Mouse (Mus musculus): ENCODE measurements around the gene Inpp4b. TPM values are rescaled to one million over a fixed set of nuclear protein-coding genes. Genes with fewer than 3 reads are reported as not detected.
"Not testable (repeated sequence)": the region's sequence is repeated elsewhere in the genome, so short reads cannot be mapped to it uniquely, and the experiment has no call there.

Gene Inpp4b
- polyA plus RNA-seq, 1 experiment from 2014 or later, result 5.0 TPM

- H3K9me3 ChIP-seq, result no peaks in the 10 kb centered on the region
- H3K36me3 ChIP-seq, result no peaks in the 10 kb centered on the region
- H3K9ac ChIP-seq (replicated peaks), result no peak overlapping the region
- no peaks in the 10 kb centered on the region for H3K27me3 ChIP-seq
- H3K4me2 ChIP-seq (replicated peaks), result no peak overlapping the region
- H3K4me1 ChIP-seq (replicated peaks), result no peaks in the 10 kb centered on the region
- H3K4me3 ChIP-seq (replicated peaks), result no peak overlapping the region
- no peak for ATAC-seq
- H3K27ac ChIP-seq, result no peak overlapping the region
Measured at GRCm38 (mm10) chr8:81800792-81801191, 458.4 kb downstream of the Inpp4b start.

GRCm38 (mm10) chr8:81806797-81807196 lies 464.4 kb downstream of the Inpp4b start:
- Histone ChIP-seq H3K4me2 (replicated peaks) (no peak overlapping the region), H3K36me3 (no peaks in the 10 kb centered on the region), H3K4me3 (replicated peaks) (no peak overlapping the region), H3K9ac (replicated peaks) (no peak overlapping the region), H3K27me3 (0 out of 2 replicates have a peak, but pooled peaks cover 5% of the 10 kb centered on the region), H3K9me3 (no peaks in the 10 kb centered on the region), H3K4me1 (replicated peaks) (no peaks in the 10 kb centered on the region), H3K27ac (no peak overlapping the region)
- peak; percentile 91 for ATAC-seq

GRCm38 (mm10) chr8:81807578-81807977 lies 465.2 kb downstream of the Inpp4b start:
- Histone ChIP-seq H3K9ac (replicated peaks) (no peak overlapping the region), H3K4me1 (replicated peaks) (0 out of 2 replicates have a peak, but pooled peaks cover 6% of the 10 kb centered on the region), H3K4me2 (replicated peaks) (no peak overlapping the region), H3K36me3 (no peaks in the 10 kb centered on the region), H3K27me3 (0 out of 2 replicates have a peak, but pooled peaks cover 5% of the 10 kb centered on the region), H3K4me3 (replicated peaks) (no peak overlapping the region), H3K9me3 (no peaks in the 10 kb centered on the region), H3K27ac (no peak overlapping the region)
- ATAC-seq, result no peak
- WGBS, result 66% methylated on average over 6 of the region's 6 CpGs

GRCm38 (mm10) chr8:81808406-81808805 lies 466.1 kb downstream of the Inpp4b start:
- H3K27me3 ChIP-seq, result 0 out of 2 replicates have a peak, but pooled peaks cover 5% of the 10 kb centered on the region
- no peak overlapping the region for H3K4me3 ChIP-seq (replicated peaks)
- WGBS, result 78% methylated on average over 1 of the region's 1 CpGs
- H3K9me3 ChIP-seq, result no peaks in the 10 kb centered on the region
- H3K4me2 ChIP-seq (replicated peaks), result no peak overlapping the region
- H3K27ac ChIP-seq, result no peak overlapping the region
- H3K9ac ChIP-seq (replicated peaks), result no peak overlapping the region
- ATAC-seq, result no peak
- H3K4me1 ChIP-seq (replicated peaks), result 0 out of 2 replicates have a peak, but pooled peaks cover 6% of the 10 kb centered on the region
- no peaks in the 10 kb centered on the region for H3K36me3 ChIP-seq

DNA sequence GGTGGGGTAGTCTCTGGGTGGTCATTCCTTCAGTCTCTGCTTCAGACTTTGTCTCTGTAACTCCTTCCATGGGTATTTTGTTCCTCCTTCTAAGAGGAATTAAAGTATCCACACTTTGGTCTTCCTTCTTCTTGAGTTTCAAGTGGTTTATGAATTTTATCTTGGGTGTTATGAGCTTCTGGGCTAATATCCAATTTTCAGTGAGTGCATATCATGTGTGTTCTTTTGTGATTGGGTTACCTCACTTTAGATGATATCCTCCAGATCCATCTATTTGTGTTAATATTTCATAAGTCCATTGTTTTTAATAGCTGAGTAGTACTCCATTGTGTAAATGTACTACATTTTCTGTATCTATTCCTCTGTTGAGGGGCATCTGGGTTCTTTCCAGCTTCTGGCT lies 467.1 kb downstream of the Inpp4b start:
- not testable (repeated sequence) for H3K36me3 ChIP-seq; H3K27ac ChIP-seq; ATAC-seq; H3K4me1 ChIP-seq (replicated peaks); H3K4me2 ChIP-seq (replicated peaks); H3K9me3 ChIP-seq; H3K4me3 ChIP-seq (replicated peaks); H3K27me3 ChIP-seq; H3K9ac ChIP-seq (replicated peaks)

DNA sequence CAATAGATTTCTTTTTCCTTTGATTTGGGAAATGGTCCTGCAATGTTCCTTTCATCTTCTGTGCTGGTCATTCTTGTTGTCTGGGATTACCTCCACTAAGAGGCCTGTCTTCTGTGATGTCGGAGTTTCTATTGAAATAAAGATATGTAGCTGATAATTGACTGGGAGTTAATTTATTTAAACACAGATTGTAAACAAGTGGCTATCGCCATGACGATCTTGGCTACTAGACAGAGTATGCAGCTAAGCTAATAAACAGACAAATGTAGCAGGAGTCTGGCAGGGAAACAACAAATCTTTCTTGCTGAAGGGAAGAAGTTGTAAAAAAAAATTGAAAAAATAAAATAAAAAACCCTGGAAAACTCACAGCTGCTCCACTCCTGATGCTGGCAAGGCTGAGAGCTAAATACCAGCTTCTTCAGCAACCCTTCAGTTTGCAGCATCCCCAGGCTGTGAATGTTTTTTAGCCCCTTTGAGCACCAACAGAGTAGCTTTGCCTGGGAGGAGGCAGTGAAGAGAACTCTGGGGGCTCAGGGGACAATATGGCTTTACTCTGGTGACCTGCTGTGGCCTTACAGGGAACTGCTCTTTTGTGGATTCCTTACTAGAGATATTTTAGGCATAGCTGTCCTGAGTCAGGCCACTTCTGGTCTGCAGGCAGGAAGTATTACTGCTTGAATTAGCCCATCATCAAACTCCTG lies 469.8 kb downstream of the Inpp4b start:
- Histone ChIP-seq H3K4me1 (replicated peaks) (0 out of 2 replicates have a peak, but pooled peaks cover 6% of the 10 kb centered on the region), H3K9me3 (no peaks in the 10 kb centered on the region), H3K27me3 (0 out of 2 replicates have a peak, but pooled peaks cover 5% of the 10 kb centered on the region), H3K4me2 (replicated peaks) (no peak overlapping the region), H3K9ac (replicated peaks) (no peak overlapping the region), H3K4me3 (replicated peaks) (no peak overlapping the region), H3K27ac (no peak overlapping the region), H3K36me3 (no peaks in the 10 kb centered on the region)
- peak; percentile 72 for ATAC-seq
- 6% methylated on average over 3 of the region's 3 CpGs for WGBS

GRCm38 (mm10) chr8:81814742-81815141 lies 472.4 kb downstream of the Inpp4b start:
- Histone ChIP-seq H3K4me1 (replicated peaks) (0 out of 2 replicates have a peak, but pooled peaks cover 6% of the 10 kb centered on the region), H3K27me3 (0 out of 2 replicates have a peak, but pooled peaks cover 5% of the 10 kb centered on the region), H3K4me2 (replicated peaks) (no peak overlapping the region), H3K4me3 (replicated peaks) (no peak overlapping the region), H3K9me3 (no peaks in the 10 kb centered on the region), H3K9ac (replicated peaks) (no peak overlapping the region), H3K36me3 (no peaks in the 10 kb centered on the region), H3K27ac (no peak overlapping the region)
- ATAC-seq, result 0 out of 2 replicates have a peak, but pooled peaks have one; percentile 20
- 12% methylated on average over 3 of the region's 3 CpGs for WGBS

DNA sequence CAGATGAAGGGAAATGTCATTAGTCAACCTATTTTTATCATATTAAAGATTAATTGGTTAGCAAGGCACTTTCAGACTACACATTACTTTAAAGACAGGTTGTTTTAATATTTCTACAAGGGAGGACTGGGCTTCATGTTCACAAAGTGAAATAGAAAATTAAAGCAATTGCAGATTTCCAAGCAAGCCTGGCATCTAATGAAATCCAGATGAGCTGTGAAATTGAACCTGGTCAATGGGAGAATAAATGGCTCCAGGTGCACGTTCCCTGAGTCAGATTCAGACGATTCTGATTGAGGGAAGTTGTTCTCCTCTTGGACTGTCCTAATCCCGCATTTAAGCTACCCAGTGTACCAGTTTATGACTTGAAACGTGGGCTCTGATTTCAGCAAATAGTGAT lies 473.2 kb downstream of the Inpp4b start:
- Histone ChIP-seq H3K27me3 (0 out of 2 replicates have a peak, but pooled peaks cover 5% of the 10 kb centered on the region), H3K4me2 (replicated peaks) (no peak overlapping the region), H3K9ac (replicated peaks) (no peak overlapping the region), H3K4me3 (replicated peaks) (no peak overlapping the region), H3K4me1 (replicated peaks) (0 out of 2 replicates have a peak, but pooled peaks cover 6% of the 10 kb centered on the region), H3K9me3 (no peaks in the 10 kb centered on the region), H3K27ac (no peak overlapping the region), H3K36me3 (no peaks in the 10 kb centered on the region)
- 50% methylated on average over 4 of the region's 4 CpGs for WGBS
- no peak for ATAC-seq

DNA sequence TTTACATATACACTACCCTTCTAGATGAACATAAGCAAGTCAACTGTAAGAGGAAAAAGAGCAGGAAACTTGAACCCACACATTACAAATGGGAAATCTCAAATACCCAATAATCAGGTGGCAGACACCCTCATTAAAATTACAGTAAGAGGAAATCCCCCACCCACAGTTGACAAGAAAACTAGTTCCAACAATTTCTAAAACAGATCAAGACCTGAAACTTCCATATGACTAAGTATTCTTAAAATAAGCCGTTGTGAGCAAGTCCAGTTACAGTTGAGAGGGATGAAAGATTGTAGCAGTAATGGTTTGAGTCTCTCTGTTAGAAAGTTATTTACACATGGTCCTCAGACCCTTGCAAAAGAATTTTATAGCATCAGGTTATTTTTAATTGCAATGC lies 480.8 kb downstream of the Inpp4b start:
- no peak for ATAC-seq
- Histone ChIP-seq H3K4me1 (replicated peaks) (no peaks in the 10 kb centered on the region), H3K36me3 (no peaks in the 10 kb centered on the region), H3K9me3 (no peaks in the 10 kb centered on the region), H3K27ac (no peak overlapping the region), H3K4me3 (replicated peaks) (no peak overlapping the region), H3K9ac (replicated peaks) (no peak overlapping the region), H3K4me2 (replicated peaks) (no peak overlapping the region), H3K27me3 (no peaks in the 10 kb centered on the region)
- 91% methylated on average over 1 of the region's 1 CpGs for WGBS

GRCm38 (mm10) chr8:81824975-81825374 lies 482.6 kb downstream of the Inpp4b start:
- H3K36me3 ChIP-seq, result no peaks in the 10 kb centered on the region
- H3K4me2 ChIP-seq (replicated peaks), result no peak overlapping the region
- ATAC-seq, result no peak
- WGBS, result 47% methylated on average over 2 of the region's 2 CpGs
- H3K27ac ChIP-seq, result no peak overlapping the region
- no peak overlapping the region for H3K9ac ChIP-seq (replicated peaks)
- H3K27me3 ChIP-seq, result no peaks in the 10 kb centered on the region
- no peaks in the 10 kb centered on the region for H3K9me3 ChIP-seq
- H3K4me3 ChIP-seq (replicated peaks), result no peak overlapping the region
- no peaks in the 10 kb centered on the region for H3K4me1 ChIP-seq (replicated peaks)

DNA sequence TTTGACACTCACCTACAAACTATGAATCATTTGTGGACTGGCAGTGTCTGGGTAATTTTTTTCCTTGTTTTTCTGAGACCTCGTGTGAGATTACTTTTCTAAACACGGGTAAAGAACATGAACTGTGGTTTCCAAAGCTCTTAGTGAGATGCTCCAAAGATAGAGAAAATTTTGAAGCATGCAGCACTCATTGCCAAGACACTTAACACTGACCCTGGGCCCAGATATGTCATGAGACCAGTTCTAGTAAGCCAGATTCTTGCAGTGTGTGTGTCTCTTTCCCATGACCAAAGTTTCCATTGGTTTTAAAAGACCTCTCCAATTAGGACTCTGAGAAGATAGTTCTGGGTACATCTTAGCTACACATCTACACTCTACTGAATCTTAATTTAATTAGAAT lies 484.1 kb downstream of the Inpp4b start:
- Histone ChIP-seq H3K27me3 (no peaks in the 10 kb centered on the region), H3K9ac (replicated peaks) (no peak overlapping the region), H3K4me3 (replicated peaks) (no peak overlapping the region), H3K4me2 (replicated peaks) (no peak overlapping the region), H3K9me3 (no peaks in the 10 kb centered on the region), H3K36me3 (no peaks in the 10 kb centered on the region), H3K27ac (no peak overlapping the region), H3K4me1 (replicated peaks) (no peaks in the 10 kb centered on the region)
- no peak for ATAC-seq
- 83% methylated on average over 2 of the region's 2 CpGs for WGBS

DNA sequence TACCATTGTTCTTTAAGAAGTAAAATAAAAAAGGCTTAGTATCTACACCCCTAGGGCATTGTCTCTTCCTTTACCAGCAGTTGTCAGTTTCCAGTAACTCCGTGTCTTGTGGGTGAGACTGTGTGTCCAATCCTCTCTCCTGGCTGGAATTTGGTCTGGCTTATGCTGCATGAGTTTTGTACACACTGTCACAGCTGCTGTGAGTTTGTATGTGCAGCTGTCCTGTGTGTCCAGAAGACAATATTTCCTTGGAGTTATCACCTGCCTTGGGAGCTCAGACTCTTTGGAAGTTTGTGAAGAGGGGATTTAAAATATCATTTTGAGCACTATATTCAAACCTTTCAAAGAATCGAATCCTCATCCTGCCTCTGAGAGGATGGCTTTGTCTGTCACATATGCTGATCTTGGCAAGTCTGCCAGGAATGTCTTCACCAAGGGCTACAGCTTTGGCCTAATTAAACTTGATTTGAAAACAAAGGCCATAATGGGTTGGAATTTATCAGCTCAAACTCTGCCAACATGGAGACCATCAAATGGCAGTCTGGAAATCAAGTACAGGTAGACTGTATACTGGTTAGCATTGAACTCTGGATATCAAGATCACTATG lies 485.1 kb downstream of the Inpp4b start:
- no peaks in the 10 kb centered on the region for H3K4me1 ChIP-seq (replicated peaks)
- no peaks in the 10 kb centered on the region for H3K36me3 ChIP-seq
- H3K27me3 ChIP-seq, result no peaks in the 10 kb centered on the region
- WGBS, result 73% methylated on average over 2 of the region's 2 CpGs
- no peak overlapping the region for H3K4me2 ChIP-seq (replicated peaks)
- H3K27ac ChIP-seq, result no peak overlapping the region
- ATAC-seq, result no peak
- H3K9me3 ChIP-seq, result no peaks in the 10 kb centered on the region
- H3K9ac ChIP-seq (replicated peaks), result no peak overlapping the region
- no peak overlapping the region for H3K4me3 ChIP-seq (replicated peaks)
